8 mouse cellular contexts compared by ENCODE assay signal in genomic region chr13:54589996-54590951, GRCm38 (mm10). TPM values are rescaled to one million over a fixed set of nuclear protein-coding genes. Genes with fewer than 3 reads are reported as not detected.
DNase-seq lines count a peak whose midpoint lies in the region; ATAC-seq lines count a peak whose summit lies in the region.

Nop16 (minus strand) TSS chr13:54590090.
Higd2a (plus strand) TSS chr13:54590207.

- H3K9ac ChIP-seq in hindbrain, embryonic 11.5 days (ENCODE audit: low read depth, low read length) = peak within 1 kb of the TSS; percentile 76

- under 1% methylated on average over 51 of the region's 51 CpGs for WGBS in hindbrain, embryonic 11.5 days

- H3K4me1 ChIP-seq in hindbrain, embryonic 11.5 days (replicated peaks; ENCODE audit: control insufficient read depth, insufficient read depth, low read length) = no peaks in the 10 kb centered on the region

- H3K27me3 ChIP-seq in hindbrain, embryonic 11.5 days (ENCODE audit: control insufficient read depth, insufficient read depth, low read length) = no peaks in the 10 kb centered on the region

- H3K9me3 ChIP-seq in hindbrain, embryonic 11.5 days (ENCODE audit: control insufficient read depth, low read length) = no peaks in the 10 kb centered on the region

- peak; percentile 98 for ATAC-seq in hindbrain, embryonic 11.5 days (ENCODE audit: low FRiP score)

- peak; percentile 98 for DNase-seq in Muller cell, postnatal 12 days (ENCODE audit: inconsistent ontology term)
- peak; percentile 98 for DNase-seq in cerebellum, adult 9-11 months
- DNase-seq in frontal cortex, adult 2 months (ENCODE audit: extremely low spot score in 1 of 2, low spot score in 1 of 2) = peak; percentile 98 to 99
- DNase-seq in hindbrain, embryonic 11.5 days (ENCODE audit: low spot score) = peak; percentile 99
- peak; percentile 94 for DNase-seq in layer of hippocampus, postnatal 10 days (ENCODE audit: low spot score in 2 of 2)
- peak; percentile 99 for DNase-seq in lung, postnatal 10 days
- DNase-seq in ovary, postnatal 36 days (ENCODE audit: low spot score) = peak; percentile 93
- DNase-seq in thymus, postnatal 25 days = peak; percentile 95

- H3K36me3 ChIP-seq in hindbrain, embryonic 11.5 days (ENCODE audit: control insufficient read depth, insufficient read depth, low read length) = no peaks in the 10 kb centered on the region

- H3K4me2 ChIP-seq in hindbrain, embryonic 11.5 days (replicated peaks; ENCODE audit: low read depth, low read length) = peak within 1 kb of the TSS; percentile 74

- peak within 1 kb of the TSS; percentile 75 for H3K4me3 ChIP-seq in hindbrain, embryonic 11.5 days (ENCODE audit: low read depth, low read length)

- peak within 1 kb of the TSS; percentile 19 for H3K27ac ChIP-seq in hindbrain, embryonic 11.5 days (ENCODE audit: low read depth, low read length)

RNA-seq across cellular contexts. Expression of gene Nop16, which starts in this region (rescaled TPM):
- 24.5 and 29.3 TPM in 2 replicates for polyA plus RNA-seq in frontal cortex, adult 2 months (2012; rRNA removed)
- polyA plus RNA-seq in hindbrain, embryonic 11.5 days (2014; fragmentation: Nextera tagmentation; extraction: Ambion mirVana) = 62.5 and 63.0 TPM in 2 replicates
- total RNA-seq in layer of hippocampus, postnatal 10 days (2021) = 10 to 100 TPM; 34.2 to 36.6 TPM

RNA-seq across cellular contexts. Expression of gene Higd2a, which starts in this region (rescaled TPM):
- 233 and 327 TPM in 2 replicates for polyA plus RNA-seq in frontal cortex, adult 2 months (2012; rRNA removed)
- 166 and 167 TPM in 2 replicates for polyA plus RNA-seq in hindbrain, embryonic 11.5 days (2014; fragmentation: Nextera tagmentation; extraction: Ambion mirVana)
- total RNA-seq in layer of hippocampus, postnatal 10 days (2021) = 100 to 1,000 TPM; 168 to 177 TPM

Comparison
In these comparisons a context has a peak if more than half of its experiments do, and no peak if none do; other contexts are left out.
1. Peak in every context shown above with its lines: DNase-seq, ATAC-seq, H3K4me3 ChIP-seq and H3K27ac ChIP-seq.